23 mouse cellular contexts compared by ENCODE assay signal in the genomic region with DNA sequence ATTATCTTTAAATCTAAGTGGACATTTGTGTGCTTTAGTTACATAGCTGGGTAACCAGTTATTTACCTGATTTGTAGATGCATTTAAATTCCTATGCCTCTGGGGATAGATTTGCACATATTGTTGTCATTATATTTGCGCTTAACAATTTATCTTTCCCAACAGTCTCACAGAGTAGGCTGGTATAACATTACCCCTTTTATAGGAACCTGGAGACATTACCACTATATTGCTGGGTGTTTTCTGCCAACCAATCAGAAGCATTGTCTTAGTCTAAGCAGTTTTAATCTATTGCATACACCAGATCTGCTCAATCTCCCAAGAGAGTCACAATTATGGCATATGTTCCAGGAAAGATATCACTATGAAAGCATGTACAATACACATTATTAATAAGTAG.
DNase-seq lines count a peak whose midpoint lies in the region; ATAC-seq lines count a peak whose summit lies in the region.
"Had no signal": no experiment of that assay in that cellular context is flagged by ENCODE, and none has a peak within 500 bp of the region (broad histone marks: within the 10 kb centered on the region; RNA-seq: fewer than 3 reads in every experiment).

No protein-coding gene starts in this region.

- H3K27me3 ChIP-seq in limb, embryonic 12.5 days, result no peaks in the 10 kb centered on the region
- no peaks in the 10 kb centered on the region for H3K27me3 ChIP-seq in limb, embryonic 10.5 days (ENCODE audit: low read depth, poor library complexity, severe bottlenecking)
- H3K27me3 ChIP-seq in embryonic facial prominence, embryonic 14.5 days (replicated peaks; ENCODE audit: control insufficient read depth, insufficient read depth, low read length), result no peaks in the 10 kb centered on the region
- no peaks in the 10 kb centered on the region for H3K27me3 ChIP-seq in limb, embryonic 13.5 days
- no peaks in the 10 kb centered on the region for H3K27me3 ChIP-seq in neural tube, embryonic 14.5 days (ENCODE audit: control insufficient read depth, insufficient read depth, low read length)
- H3K27me3 ChIP-seq: embryonic facial prominence, embryonic 12.5 days; embryonic facial prominence, embryonic 15.5 days; forebrain, embryonic 12.5 days had no signal

- no peak overlapping the region for H3K27ac ChIP-seq in limb, embryonic 12.5 days
- no peak overlapping the region for H3K27ac ChIP-seq in limb, embryonic 10.5 days
- no peak overlapping the region for H3K27ac ChIP-seq in embryonic facial prominence, embryonic 14.5 days (replicated peaks; ENCODE audit: low read depth, low read length)
- H3K27ac ChIP-seq in limb, embryonic 13.5 days, result no peak overlapping the region
- no peak overlapping the region for H3K27ac ChIP-seq in neural tube, embryonic 14.5 days (ENCODE audit: low read depth, low read length)
- H3K27ac ChIP-seq: embryonic facial prominence, embryonic 12.5 days; embryonic facial prominence, embryonic 15.5 days; forebrain, embryonic 10.5 days; forebrain, embryonic 12.5 days had no signal

- 50% methylated on average over 1 of the region's 1 CpGs for WGBS in limb, embryonic 12.5 days
- 91% methylated on average over 1 of the region's 1 CpGs for WGBS in limb, embryonic 10.5 days
- 36% methylated on average over 1 of the region's 1 CpGs for WGBS in embryonic facial prominence, embryonic 14.5 days
- 35% methylated on average over 1 of the region's 1 CpGs for WGBS in limb, embryonic 13.5 days
- 42% methylated on average over 1 of the region's 1 CpGs for WGBS in neural tube, embryonic 14.5 days

- no peaks in the 10 kb centered on the region for H3K9me3 ChIP-seq in limb, embryonic 12.5 days
- H3K9me3 ChIP-seq in limb, embryonic 10.5 days (replicated peaks), result no peaks in the 10 kb centered on the region
- no peaks in the 10 kb centered on the region for H3K9me3 ChIP-seq in embryonic facial prominence, embryonic 14.5 days (ENCODE audit: control insufficient read depth, low read length)
- H3K9me3 ChIP-seq in limb, embryonic 13.5 days, result no peaks in the 10 kb centered on the region
- H3K9me3 ChIP-seq in neural tube, embryonic 14.5 days (ENCODE audit: control insufficient read depth, low read length), result no peaks in the 10 kb centered on the region
- H3K9me3 ChIP-seq: embryonic facial prominence, embryonic 12.5 days; embryonic facial prominence, embryonic 15.5 days; forebrain, embryonic 10.5 days; forebrain, embryonic 12.5 days had no signal

- no peak overlapping the region for H3K9ac ChIP-seq in limb, embryonic 12.5 days (replicated peaks)
- H3K9ac ChIP-seq in embryonic facial prominence, embryonic 14.5 days (ENCODE audit: low read depth, low read length), result no peak overlapping the region
- no peak overlapping the region for H3K9ac ChIP-seq in limb, embryonic 13.5 days
- no peak overlapping the region for H3K9ac ChIP-seq in neural tube, embryonic 14.5 days (replicated peaks; ENCODE audit: low read depth, low read length)
- H3K9ac ChIP-seq: embryonic facial prominence, embryonic 12.5 days; embryonic facial prominence, embryonic 15.5 days; forebrain, embryonic 12.5 days had no signal

- intact Hi-C loops in gastrocnemius, postnatal 36 days (cut with DNase I), result no loop called here

- no peak for DNase-seq in limb, embryonic 10.5 days (ENCODE audit: low spot score)
- DNase-seq in embryonic facial prominence, embryonic 14.5 days (ENCODE audit: low spot score), result peak; percentile 5
- no peak for DNase-seq in gastrocnemius, postnatal 36 days
- no peak for DNase-seq in gastrocnemius, postnatal 25 days
- DNase-seq in cerebellum, postnatal 36 days, result no peak
- DNase-seq: adrenal gland, adult 2 months; adrenal gland, postnatal 10 days; adrenal gland, postnatal 25 days; cerebellum, adult 11 months; cerebellum, adult 18-20 months; cerebellum, adult 8-10 months; cerebellum, adult 9-11 months; cerebellum, postnatal 14 days had no signal

- H3K4me1 ChIP-seq in limb, embryonic 12.5 days (replicated peaks), result no peaks in the 10 kb centered on the region
- no peaks in the 10 kb centered on the region for H3K4me1 ChIP-seq in limb, embryonic 10.5 days
- H3K4me1 ChIP-seq in embryonic facial prominence, embryonic 14.5 days (ENCODE audit: control insufficient read depth, insufficient read depth, low read length), result 0 out of 2 replicates have a peak, but pooled peaks cover 3% of the 10 kb centered on the region
- no peaks in the 10 kb centered on the region for H3K4me1 ChIP-seq in limb, embryonic 13.5 days
- H3K4me1 ChIP-seq in neural tube, embryonic 14.5 days (ENCODE audit: control insufficient read depth, insufficient read depth, low read length), result no peaks in the 10 kb centered on the region
- H3K4me1 ChIP-seq: embryonic facial prominence, embryonic 15.5 days; forebrain, embryonic 10.5 days; forebrain, embryonic 12.5 days had no signal

- H3K36me3 ChIP-seq in limb, embryonic 12.5 days, result no peaks in the 10 kb centered on the region
- no peaks in the 10 kb centered on the region for H3K36me3 ChIP-seq in limb, embryonic 10.5 days
- H3K36me3 ChIP-seq in embryonic facial prominence, embryonic 14.5 days (ENCODE audit: control insufficient read depth, insufficient read depth, low read length), result no peaks in the 10 kb centered on the region
- no peaks in the 10 kb centered on the region for H3K36me3 ChIP-seq in limb, embryonic 13.5 days
- H3K36me3 ChIP-seq in neural tube, embryonic 14.5 days (ENCODE audit: control insufficient read depth, insufficient read depth, low read length), result no peaks in the 10 kb centered on the region
- H3K36me3 ChIP-seq: embryonic facial prominence, embryonic 12.5 days; embryonic facial prominence, embryonic 15.5 days; forebrain, embryonic 10.5 days; forebrain, embryonic 12.5 days had no signal

- H3K4me3 ChIP-seq in limb, embryonic 12.5 days (replicated peaks), result no peak overlapping the region
- H3K4me3 ChIP-seq in limb, embryonic 10.5 days, result no peak overlapping the region
- no peak overlapping the region for H3K4me3 ChIP-seq in embryonic facial prominence, embryonic 14.5 days (ENCODE audit: low read depth, low read length)
- no peak overlapping the region for H3K4me3 ChIP-seq in limb, embryonic 13.5 days
- H3K4me3 ChIP-seq in neural tube, embryonic 14.5 days (ENCODE audit: low read depth, low read length), result no peak overlapping the region
- H3K4me3 ChIP-seq: embryonic facial prominence, embryonic 12.5 days; embryonic facial prominence, embryonic 15.5 days; erythroblast, embryonic 14.5 days; forebrain, embryonic 10.5 days; forebrain, embryonic 12.5 days had no signal

- peak; percentile 42; the same call in 1 of the 2 replicates for ATAC-seq in limb, embryonic 12.5 days (ENCODE audit: insufficient number of reproducible peaks, insufficient read depth, low FRiP score, low TSS enrichment, low read depth)
- ATAC-seq in embryonic facial prominence, embryonic 14.5 days (ENCODE audit: low read depth), result no peak
- ATAC-seq in limb, embryonic 13.5 days (ENCODE audit: low FRiP score, low read depth), result peak; percentile 86
- ATAC-seq in neural tube, embryonic 14.5 days (ENCODE audit: low read depth), result peak; percentile 70; the same call in 1 of the 2 replicates
- ATAC-seq: forebrain, embryonic 14.5 days; forebrain, embryonic 16.5 days had no signal

- no peak overlapping the region for H3K4me2 ChIP-seq in limb, embryonic 12.5 days
- H3K4me2 ChIP-seq in embryonic facial prominence, embryonic 14.5 days (ENCODE audit: low read depth, low read length), result no peak overlapping the region
- no peak overlapping the region for H3K4me2 ChIP-seq in limb, embryonic 13.5 days (replicated peaks)
- no peak overlapping the region for H3K4me2 ChIP-seq in neural tube, embryonic 14.5 days (ENCODE audit: low read depth, low read length)
- H3K4me2 ChIP-seq: embryonic facial prominence, embryonic 12.5 days; embryonic facial prominence, embryonic 15.5 days; forebrain, embryonic 12.5 days had no signal
